Mouse (Mus musculus): Measurements from ENCODE around the gene Inha.
A peak's percentile ranks its signal among the peaks of the same experiment; 100 is the strongest.

Gene Inha

DNA sequence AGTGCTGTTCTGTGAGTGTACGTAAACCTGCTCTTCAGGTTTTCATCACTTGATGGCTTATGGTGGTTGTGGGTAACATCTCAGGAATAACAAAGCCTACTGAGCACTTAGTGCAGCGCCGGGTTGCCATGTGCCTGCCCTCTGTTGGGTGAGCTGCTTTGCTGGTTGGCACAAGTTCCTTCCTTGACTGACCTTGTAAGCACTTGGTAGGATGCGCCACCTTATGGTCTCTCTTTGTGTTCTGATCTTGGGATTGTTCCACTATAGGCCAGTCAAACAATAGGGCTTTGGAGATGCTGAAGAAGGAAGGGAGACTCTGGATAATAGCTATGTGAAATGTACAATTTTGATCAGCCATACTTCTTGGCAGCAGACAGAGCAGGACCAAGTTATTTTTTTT, 23.7 kb downstream of the Inha start:
- TF ChIP-seq GATA4 (IDR thresholded peaks at IDR 0.05; ENCODE audit: insufficient replicate concordance, low read length), result no peak

DNA sequence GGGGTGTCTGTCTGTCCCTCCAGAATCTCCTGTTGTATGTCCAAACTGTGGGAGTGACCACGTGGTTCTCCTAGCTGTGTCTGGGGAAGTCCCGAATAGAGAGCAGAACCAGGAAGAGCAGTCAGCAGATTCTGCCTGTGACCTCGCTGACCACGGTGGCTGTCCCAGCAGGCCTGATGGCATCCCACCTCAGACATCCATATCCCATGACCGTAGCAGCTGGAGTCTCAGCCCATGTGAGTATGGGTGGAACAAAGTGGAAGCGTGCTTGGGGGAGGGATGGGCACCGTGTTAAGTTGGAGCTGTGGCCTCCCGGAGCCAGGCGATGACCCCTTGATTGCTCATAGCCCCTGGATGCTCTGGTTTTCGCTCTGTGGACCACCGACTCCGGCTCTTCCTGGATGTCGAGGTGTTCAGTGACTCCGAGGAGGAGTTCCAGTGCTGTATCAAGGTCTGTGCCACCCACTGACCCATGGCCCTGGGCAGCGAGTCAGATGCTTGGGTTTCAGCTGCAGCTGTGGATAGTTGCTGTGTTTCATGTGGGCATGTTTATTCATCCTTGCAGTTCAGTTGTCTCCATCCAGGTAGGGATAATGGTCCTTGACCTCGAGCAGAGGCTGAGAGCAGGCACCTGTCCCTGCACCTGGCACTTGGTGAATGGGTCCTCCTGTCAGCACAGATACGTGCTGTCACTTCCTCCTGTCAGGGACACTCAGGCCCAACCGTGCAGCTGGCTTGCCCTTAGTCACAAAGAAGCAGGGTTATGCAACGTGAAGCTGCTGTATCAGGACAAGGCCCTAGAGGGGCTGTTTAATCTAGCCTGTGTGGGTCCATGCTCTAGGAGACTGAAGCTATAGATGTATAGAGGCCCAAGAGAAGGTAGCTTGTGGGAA, 25.6 kb downstream of the Inha start:
- TF ChIP-seq GATA4 (IDR thresholded peaks at IDR 0.05; ENCODE audit: insufficient replicate concordance, low read length), result no peak

DNA sequence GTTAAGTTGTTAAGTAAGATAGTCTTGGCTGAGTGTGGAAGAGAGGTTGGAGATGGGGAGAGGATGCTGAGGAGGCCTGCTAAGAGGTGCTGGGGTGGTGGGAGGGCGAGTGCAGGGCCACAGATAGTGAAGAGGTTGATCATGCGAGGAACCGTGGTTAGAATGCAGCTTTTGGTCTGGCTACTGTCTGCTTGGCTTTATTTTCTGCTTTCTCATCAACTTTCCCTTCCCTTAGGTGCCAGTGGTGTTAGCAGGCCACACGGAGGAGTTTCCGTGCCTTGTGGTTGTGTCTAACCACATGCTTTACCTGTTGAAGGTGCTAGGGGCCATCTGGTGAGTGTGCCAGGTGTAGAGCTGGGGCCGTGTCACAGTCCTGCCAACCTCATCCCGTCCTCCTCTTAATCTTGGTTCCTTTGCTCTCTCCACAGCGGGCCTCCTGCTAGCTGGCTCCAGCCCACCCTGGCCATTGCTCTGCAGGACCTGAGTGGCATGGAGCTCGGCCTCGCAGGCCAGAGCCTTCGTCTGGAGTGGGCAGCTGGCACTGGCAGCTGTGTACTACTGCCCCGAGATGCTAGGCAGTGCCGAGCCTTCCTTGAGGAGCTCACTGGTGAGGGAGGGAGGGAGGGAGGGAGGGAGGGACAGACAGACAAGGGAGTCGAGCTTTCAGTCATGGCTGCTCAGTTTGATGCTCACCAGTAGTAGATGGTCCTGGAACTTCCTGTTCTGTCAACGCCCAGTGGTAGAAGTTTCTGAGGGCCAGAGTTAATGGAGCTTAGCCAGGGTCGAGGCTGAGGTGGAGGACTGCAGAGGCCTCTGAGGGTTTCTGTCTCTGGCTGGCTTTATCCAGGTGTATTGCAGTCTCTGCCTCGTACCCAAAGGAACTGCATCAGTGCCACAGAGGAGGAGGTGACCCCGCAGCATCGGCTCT, 26.7 kb downstream of the Inha start:
- TF ChIP-seq GATA4 (IDR thresholded peaks at IDR 0.05; ENCODE audit: insufficient replicate concordance, low read length), result no peak

DNA sequence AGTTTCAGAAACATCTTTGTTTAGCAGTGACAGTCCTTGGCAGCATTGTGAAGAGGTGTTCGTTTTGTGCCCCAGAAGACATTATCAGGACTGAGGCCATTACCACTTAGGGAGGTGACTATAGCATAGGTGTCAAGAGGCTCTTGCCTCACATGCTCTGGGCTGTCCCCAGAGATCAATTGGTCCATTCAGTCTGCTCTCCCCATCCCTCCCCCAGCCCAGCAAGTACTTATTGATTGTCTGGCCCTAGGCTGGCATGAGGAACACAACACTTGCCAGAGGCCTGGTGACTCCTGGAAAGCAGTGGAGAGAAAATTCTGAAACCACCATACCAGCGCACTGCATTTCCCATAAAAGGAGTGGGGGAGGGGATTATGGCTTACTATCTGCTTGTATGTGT, 30.7 kb downstream of the Inha start:
- TF ChIP-seq GATA4 (IDR thresholded peaks at IDR 0.05; ENCODE audit: insufficient replicate concordance, low read length), result no peak

GRCm38 (mm10) chr1:75538597-75539190, 31.8 kb downstream of the Inha start:
- TF ChIP-seq GATA4 (IDR thresholded peaks at IDR 0.05; ENCODE audit: insufficient replicate concordance, low read length), result peak; percentile 13; the same call in 1 of the 2 replicates

GRCm38 (mm10) chr1:75541496-75541895, 34.6 kb downstream of the Inha start:
- no peak for TF ChIP-seq GATA4 (IDR thresholded peaks at IDR 0.05; ENCODE audit: insufficient replicate concordance, low read length)

DNA sequence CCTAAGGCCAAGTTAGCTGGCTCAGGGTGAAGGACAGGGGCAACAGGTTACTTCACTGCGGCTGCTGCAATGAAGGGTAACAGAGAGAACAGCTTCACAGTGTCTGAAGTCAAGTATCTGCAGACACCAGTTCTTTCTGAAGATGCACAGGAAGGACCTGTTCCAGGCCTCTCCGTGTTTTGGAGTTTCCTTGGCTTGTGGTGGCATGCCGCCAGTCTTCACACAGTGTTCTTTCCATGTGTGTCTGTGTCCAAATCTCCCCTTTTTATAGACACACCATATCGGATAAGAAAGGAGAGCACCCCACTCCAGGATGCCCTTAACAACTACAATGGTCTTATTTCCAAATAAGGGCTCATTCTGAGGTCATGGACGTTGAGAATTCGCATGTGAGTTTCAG, 37.5 kb downstream of the Inha start:
- no peak for TF ChIP-seq GATA4 (IDR thresholded peaks at IDR 0.05; ENCODE audit: insufficient replicate concordance, low read length)

DNA sequence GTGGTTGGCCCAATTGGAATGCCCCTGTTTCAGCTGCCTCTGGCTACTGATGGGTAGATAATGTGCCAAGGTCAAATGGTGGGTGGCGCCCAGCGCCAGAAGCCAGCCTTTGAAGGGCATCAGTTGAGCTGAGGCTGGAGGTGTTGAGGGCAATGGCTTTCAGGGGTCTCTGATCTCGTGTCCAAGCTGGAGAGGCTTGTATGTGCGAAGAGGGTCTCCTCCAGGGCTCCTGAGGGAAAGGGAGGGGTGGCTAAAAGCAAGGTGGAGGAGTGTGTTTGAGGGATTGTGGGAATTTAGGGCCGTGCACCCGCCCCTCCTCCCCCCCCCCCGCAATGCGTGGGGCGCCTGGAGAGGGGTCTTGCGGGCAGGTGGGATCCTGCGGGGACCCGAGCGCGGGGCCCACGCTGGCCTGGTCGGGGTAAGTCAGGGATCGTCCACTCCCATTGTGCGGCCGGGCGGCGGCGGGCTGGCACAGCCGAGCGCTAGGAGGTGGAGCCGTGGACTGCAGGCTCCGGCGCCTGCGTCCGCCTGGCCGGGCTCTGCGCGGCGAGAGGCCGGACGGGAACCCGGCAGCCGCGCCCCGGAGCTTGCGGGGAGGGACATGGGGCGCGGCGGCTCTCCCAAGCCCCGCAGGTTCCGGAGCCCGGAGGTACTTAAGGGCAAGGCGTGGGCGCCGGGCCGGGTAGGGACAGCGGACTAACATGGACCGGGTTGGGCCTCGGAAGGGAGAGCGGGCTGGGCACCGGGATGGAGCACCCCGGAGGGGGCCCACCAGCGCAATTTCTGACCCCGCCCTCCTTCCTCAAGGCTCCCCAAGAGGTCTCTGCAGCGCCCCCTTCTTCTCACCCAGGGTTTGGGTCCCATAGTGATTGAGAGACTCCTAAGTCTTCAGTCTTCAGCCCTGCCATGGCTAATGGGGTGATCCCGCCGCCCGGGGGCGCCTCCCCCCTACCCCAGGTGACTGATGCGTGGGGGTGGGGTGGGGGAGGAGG, 39.4 kb downstream of the Inha start, which contains the start of gene Slc4a3:
Slc4a3 (plus strand) TSS at position 302 of the 992 bp plus-strand sequence.
- TF ChIP-seq GATA4 (IDR thresholded peaks at IDR 0.05; ENCODE audit: insufficient replicate concordance, low read length), result no peak

DNA sequence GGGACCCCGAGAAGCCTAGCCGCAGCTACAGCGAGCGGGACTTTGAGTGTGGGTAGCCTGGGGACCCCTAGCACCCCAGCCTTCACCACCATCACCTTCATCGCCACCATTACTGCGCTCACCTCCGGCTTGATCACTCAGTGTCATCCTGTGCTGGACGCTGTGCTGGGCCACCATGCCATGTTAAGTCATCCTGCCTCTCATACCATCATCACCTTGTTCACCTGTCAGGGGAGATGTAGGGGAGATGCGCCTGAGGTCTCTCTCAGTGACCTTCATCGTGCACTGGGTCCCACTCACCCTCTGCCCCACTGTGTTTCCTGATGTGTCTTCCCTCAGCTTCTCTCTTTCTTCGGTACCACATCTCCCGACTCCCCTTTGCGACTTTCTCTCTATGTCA, 40.5 kb downstream of the Inha start:
- no peak for TF ChIP-seq GATA4 (IDR thresholded peaks at IDR 0.05; ENCODE audit: insufficient replicate concordance, low read length)

- no peak for TF ChIP-seq GATA4 (IDR thresholded peaks at IDR 0.05; ENCODE audit: insufficient replicate concordance, low read length)
These were observed 41.2 kb downstream of the Inha start for GRCm38 (mm10) chr1:75548083-75548482.

DNA sequence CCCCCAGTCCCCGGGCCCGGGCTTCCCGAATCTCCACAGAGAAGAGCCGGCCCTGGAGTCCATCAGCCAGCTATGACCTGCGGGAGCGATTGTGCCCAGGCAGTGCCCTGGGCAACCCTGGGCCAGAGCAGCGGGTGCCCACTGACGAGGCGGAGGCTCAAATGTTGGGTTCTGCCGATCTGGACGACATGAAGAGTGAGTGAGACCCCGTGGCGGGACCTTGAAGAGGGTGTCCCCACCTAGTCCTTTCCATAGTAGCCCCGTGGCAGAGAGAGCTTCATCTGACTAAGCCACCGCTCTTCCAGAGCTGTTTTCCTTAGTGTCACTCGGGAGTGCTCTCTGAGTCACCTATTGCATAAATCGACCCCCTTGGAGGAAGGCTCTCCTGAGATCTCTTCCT, 42.0 kb downstream of the Inha start:
- no peak for TF ChIP-seq GATA4 (IDR thresholded peaks at IDR 0.05; ENCODE audit: insufficient replicate concordance, low read length)

DNA sequence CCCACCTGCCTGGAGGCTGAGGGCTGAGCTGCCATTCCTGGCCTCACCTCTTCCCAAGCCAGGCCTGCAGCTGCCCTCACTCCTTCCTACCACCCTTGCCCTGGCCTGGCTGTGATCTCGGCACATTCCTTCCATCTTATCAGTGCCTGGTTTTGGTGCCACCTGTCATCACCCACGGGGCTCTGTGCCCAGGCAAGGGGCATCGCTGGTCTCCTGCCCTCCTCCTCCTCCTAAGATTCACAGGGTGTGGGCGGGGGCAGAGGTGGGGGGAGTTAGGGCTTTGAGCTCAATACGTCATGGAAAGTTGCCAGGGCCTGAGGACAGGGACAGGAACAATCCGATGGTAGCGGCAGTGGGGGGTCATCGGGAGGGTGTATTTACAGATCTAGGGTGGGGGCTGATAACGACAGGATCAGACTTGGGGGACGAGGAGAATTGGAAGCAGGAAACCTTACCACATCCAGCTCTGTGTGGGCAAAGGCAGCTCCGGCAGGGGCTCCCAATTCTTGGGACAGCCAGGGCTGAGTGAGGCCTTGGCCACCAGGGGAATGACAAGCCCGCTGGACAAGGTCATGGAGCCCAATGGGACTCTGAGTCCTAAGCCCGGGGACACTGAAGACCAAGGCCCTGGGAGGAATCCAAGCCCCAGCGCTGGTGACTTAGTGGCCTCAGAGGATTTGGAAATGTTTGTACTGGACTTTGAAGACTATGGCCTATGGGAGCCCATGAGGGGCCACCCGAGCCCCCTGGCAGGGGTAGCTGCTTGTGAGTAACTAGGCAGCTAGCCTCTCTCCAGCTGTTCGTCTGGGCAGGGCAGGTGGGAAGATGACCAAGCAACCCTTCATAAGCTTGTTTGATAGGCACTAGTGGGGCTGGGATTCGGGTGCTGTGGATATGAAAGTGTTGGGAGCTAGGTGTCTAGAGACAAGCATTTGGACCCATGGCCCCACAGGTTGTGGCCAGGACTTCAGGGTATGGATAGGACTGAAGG, 42.7 kb downstream of the Inha start:
- TF ChIP-seq GATA4 (IDR thresholded peaks at IDR 0.05; ENCODE audit: insufficient replicate concordance, low read length), result no peak

GRCm38 (mm10) chr1:75550586-75550985, 43.7 kb downstream of the Inha start:
- no peak for TF ChIP-seq GATA4 (IDR thresholded peaks at IDR 0.05; ENCODE audit: insufficient replicate concordance, low read length)

Measured in liver, adult (tissue).